Mouse (Mus musculus) gastrocnemius, adult 2 months (tissue): ENCODE data around the gene Adora3. TPM values are rescaled to one million over a fixed set of nuclear protein-coding genes. Genes with fewer than 3 reads are reported as not detected.

Experiments
- DNase-seq: peaks from one replicate; pipeline ENCODE4 v3.0.0; 2022
- H3K27ac ChIP-seq: fragments of 200-600 bp; 2 replicates; pipeline ENCODE4 v1.8.1; 2022; ENCODE audit warnings: mild to moderate bottlenecking
- H3K4me3 ChIP-seq: fragments of 200-600 bp; 2 replicates; pipeline ENCODE4 v1.8.1; 2022; ENCODE audit warnings: mild to moderate bottlenecking, moderate library complexity
- CTCF ChIP-seq: fragments of 200-600 bp; IDR thresholded peaks from 2 replicates; pipeline ENCODE4 v1.8.1; 2022; ENCODE audit warnings: antibody characterized with exemption, mild to moderate bottlenecking, moderate library complexity
- intact Hi-C: fragments of 180-260 bp; cut with DNase I; formaldehyde crosslinking; loops from one replicate; pipeline ENCODE4 v1.15.1; 2025
- total RNA-seq, 2 experiments: library from RNA; stranded (reverse); gene quantifications; 2 replicates each; pipeline ENCODE4 v1.2.3; 2021

Gene Adora3
- total RNA-seq, 2 experiments from 2014 or later = not detected

DNA sequence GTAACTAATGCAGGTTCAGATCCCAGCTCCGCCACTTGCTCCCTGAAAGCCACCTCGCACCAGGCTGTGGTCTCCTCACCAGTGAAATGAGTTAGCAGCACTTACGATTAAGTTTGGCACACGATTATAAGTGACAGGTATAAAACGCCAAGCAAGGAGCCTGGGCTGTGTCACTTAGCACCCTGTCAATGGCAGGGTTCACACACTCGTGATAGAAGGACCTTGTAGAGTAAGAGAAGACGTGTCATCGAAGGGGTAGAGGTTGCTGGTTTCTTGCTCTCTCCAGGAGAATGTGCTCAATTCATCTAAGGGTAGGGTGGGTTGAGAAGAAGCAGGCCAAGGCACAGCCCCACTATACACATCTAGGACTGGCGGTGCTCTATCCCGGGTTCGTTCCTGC lies 28.2 kb downstream of the Adora3 start:
- TF ChIP-seq CTCF = no peak
- DNase-seq = no peak
- H3K4me3 ChIP-seq = no peak overlapping the region
- intact Hi-C loops = loop anchor here (1.0 to 2.0 kb wide), 3 partner anchors 98 to 225 kb away; partner anchors contain the start of gene Rap1a
- H3K27ac ChIP-seq = no peak overlapping the region

DNA sequence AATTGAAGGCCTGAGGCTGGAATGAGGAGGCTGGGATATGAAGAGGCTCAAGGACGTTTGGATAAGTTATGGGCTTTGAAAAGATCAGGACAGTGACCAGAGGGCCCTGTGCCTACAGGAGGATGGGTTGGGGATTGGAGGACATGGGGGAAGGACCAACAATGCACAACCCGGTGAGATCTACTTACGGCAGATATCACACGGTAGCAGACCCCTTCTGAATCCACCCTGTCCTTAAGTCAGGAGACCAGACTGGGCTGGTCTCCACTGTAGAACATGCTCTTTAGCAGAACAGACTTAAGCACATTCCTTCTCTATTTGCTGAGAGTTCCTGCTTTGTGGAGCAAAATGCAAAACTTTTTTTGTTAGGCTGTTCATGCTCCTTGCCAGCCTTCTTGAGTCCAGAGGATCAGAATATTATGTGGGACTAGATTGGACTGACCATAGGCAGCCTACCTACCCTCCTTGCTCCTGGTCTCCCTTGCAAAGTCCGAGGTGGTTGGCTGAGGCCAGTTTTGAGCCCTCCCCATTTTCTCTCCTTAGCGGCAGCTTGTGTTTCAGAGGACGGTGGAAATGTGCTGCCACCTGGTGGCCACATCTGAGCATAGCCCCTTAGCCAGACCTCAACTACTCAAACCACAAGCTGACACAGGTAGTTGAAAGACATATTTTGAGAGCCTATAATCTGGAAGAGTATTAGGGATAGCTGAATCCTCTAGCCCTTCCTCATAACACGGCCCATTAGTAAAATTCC lies 28.9 kb downstream of the Adora3 start:
- no peak overlapping the region for H3K4me3 ChIP-seq
- H3K27ac ChIP-seq = peak overlapping the region; percentile 32; the same call in 1 of the 2 replicates
- peak; percentile 85 for DNase-seq
- intact Hi-C loops = loop anchor here (1.0 to 2.0 kb wide), 3 partner anchors 99 to 225 kb away; partner anchors contain the start of gene Rap1a
- TF ChIP-seq CTCF = peak; percentile 99

DNA sequence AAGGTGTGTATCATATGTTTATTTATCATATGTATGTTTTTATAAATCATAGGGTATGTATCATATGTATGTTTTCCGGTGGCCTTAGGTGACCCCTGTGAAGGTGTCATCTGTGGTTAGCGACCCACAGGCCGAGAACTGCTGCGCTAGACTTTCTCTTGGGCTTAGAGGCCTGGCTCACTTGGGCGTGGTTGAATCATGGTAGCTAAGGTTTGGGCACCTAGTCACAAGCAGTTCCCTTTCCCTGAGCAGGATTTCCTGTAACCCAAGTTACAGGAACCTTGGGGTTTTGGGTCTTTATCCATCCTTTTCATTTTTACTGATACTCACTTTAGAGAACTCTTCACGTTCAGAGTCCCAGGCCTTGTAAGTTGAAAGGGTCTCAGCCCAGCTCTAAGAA lies 29.6 kb downstream of the Adora3 start:
- TF ChIP-seq CTCF = no peak
- intact Hi-C loops = no loop called here
- no peak overlapping the region for H3K27ac ChIP-seq

DNA sequence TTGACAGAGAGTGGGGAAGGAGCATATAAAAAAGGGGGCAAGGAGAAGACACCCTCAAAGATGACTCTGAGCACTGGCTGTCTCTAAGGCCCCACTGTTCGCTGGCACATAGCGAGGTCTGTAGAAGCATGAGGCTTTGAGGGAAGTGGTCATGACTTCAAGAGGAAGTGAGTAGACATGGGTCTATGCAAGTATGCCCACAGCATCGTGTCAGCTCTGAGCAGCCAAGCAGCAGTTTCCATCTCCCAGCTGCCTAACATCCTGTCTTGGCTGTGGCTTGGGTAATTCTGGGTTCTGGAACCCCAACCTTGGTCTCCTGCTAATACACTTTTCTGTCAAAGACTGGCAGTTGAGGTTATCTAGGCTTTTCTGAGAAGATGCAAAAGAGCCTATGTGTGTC lies 30.1 kb downstream of the Adora3 start:
- TF ChIP-seq CTCF = no peak
- Histone ChIP-seq H3K4me3 (no peak overlapping the region), H3K27ac (no peak overlapping the region)
- no peak for DNase-seq
- intact Hi-C loops = no loop called here

More for the DNA sequence above, 29.6 kb downstream of the Adora3 start:
- no peak overlapping the region for H3K4me3 ChIP-seq
- no peak for DNase-seq

DNA sequence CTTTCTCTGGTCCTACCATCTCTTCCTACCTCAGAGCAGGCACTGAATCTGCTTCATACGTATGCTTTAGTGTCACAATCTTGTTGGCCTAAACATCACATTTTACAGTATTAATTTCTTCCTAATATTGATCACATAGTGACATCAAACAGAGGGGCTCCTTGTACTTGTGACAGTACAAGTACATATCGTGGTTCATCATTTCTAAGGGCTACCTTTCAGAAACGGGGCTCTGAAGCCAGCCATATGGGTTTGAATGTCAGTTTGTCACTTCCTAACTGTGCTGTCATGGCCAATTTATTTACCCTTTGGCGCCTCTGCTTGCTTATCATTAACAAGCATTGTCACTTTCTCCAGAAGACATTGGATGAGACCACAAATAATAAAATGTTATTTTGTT lies 30.8 kb downstream of the Adora3 start:
- intact Hi-C loops = no loop called here
- TF ChIP-seq CTCF = no peak
- DNase-seq = no peak
- no peak overlapping the region for H3K27ac ChIP-seq
- H3K4me3 ChIP-seq = no peak overlapping the region

DNA sequence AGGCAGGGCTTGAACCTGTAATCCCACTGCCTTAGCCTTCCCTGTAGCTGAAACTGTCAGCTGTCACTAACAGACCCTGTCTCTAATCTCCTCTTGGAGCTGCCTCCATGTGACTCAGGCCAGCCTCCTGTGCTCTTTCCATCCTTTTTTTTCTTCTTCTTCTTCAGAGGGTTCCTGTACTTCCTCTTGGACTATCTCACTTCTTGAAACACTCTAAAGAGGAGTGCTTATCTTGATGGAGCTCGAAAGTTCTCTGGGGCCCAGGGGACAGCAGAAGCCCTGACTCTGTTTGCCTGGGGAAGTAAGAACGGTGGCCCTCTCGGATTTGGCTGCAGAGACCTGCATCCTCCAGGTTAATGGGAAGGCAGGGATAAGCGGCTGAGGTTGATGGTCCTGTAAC lies 33.6 kb downstream of the Adora3 start:
- intact Hi-C loops = no loop called here
- H3K27ac ChIP-seq = no peak overlapping the region
- H3K4me3 ChIP-seq = 0 out of 2 replicates have a peak overlapping the region, but pooled peaks have one; percentile 9
- TF ChIP-seq CTCF = no peak
- no peak for DNase-seq

- TF ChIP-seq CTCF = no peak
- DNase-seq = no peak
- intact Hi-C loops = no loop called here
Measured at GRCm38 (mm10) chr3:105904721-105905120, 34.1 kb downstream of the Adora3 start.

DNA sequence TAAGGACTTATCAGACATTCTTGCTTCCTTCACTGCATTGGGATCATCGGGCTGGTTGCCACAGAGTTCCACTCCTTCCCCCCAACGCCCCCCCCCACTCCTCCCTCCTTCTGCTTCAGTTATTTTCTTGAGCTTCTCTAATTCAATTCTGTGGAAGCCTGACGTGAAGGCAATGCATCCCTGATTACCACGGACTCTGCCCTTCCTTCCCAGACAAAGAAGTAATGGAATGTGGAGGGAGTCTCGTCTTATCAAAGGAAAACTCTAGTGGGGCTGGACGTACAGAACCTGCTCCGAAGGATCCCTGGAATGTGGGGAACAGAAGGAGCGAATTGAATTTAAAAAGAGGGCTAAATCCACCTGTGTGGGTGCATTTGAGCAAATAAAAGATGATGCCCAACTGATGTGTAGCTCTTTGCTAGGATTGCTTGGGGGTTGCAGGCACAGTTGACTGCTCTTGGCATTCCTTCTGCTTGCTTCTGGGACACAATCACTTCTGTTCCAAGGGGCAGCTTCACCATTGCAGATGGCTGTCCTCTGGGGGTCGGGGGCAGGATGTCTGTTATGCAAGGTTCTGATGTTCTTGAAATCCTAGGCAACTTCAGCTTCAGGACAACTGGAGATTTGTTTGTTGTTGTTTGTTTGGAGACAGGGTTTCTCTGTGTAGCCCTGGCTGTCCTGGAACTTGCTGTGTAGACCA lies 37.4 kb downstream of the Adora3 start:
- H3K27ac ChIP-seq = no peak overlapping the region
- intact Hi-C loops = no loop called here
- H3K4me3 ChIP-seq = no peak overlapping the region
- TF ChIP-seq CTCF = no peak
- DNase-seq = no peak

More at GRCm38 (mm10) chr3:105904721-105905120, 34.1 kb downstream of the Adora3 start:
- no peak overlapping the region for H3K27ac ChIP-seq
- H3K4me3 ChIP-seq = 0 out of 2 replicates have a peak overlapping the region, but pooled peaks have one; percentile 9

DNA sequence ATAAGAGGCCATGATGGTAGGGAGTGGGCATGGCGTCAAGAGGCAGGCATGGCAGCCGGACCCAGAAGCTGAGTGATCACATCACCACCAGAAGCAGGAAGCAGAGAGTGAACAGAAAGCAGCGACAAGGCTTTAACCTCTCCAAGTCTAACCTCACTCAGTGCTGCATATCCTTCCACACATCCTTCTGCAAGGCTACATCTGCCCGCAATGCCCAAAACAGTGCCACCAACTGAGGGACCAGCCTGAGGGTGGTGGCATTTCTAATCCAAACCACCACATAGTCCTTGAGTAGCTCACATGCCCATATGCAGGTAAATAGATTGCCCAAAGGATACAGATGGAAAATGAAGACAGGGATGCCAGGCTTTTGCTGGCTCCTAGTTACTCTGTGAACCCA lies 38.3 kb downstream of the Adora3 start:
- intact Hi-C loops = no loop called here
- DNase-seq = no peak
- no peak for TF ChIP-seq CTCF
- Histone ChIP-seq H3K4me3 (no peak overlapping the region), H3K27ac (no peak overlapping the region)

DNA sequence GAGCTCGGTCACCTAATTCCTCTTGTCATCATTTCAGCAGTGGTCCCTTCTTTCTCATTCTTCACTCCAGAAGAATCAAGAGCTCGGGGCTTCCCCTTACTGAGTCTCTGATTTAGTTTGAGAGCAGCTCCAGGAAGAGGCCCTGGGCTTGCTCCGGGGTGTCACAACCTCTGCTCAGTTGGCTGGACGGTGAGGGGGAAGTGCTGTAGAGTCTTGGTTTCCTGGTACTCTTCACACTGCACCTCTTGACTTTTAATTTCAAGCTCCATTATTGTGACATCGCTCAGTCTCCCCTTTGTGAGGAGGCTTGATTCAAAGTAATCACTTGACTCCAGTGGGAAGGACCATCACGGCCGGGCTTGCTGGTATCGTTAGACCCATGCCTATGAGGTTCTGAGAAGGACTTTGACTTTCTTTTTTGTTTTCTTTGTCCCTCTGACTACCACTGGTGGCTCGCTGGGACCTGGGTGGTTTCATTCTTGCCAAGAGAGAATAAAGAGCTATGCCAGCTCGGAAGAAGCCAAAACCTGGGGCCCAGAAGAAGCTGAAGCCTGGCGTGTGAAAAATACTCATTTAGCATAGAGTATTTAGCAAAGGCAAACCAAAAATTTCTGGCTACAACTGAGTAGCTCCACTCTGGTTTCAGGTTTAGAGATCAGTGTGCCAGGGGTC lies 40.0 kb downstream of the Adora3 start:
- H3K4me3 ChIP-seq = no peak overlapping the region
- TF ChIP-seq CTCF = no peak
- DNase-seq = no peak
- H3K27ac ChIP-seq = no peak overlapping the region
- intact Hi-C loops = no loop called here

DNA sequence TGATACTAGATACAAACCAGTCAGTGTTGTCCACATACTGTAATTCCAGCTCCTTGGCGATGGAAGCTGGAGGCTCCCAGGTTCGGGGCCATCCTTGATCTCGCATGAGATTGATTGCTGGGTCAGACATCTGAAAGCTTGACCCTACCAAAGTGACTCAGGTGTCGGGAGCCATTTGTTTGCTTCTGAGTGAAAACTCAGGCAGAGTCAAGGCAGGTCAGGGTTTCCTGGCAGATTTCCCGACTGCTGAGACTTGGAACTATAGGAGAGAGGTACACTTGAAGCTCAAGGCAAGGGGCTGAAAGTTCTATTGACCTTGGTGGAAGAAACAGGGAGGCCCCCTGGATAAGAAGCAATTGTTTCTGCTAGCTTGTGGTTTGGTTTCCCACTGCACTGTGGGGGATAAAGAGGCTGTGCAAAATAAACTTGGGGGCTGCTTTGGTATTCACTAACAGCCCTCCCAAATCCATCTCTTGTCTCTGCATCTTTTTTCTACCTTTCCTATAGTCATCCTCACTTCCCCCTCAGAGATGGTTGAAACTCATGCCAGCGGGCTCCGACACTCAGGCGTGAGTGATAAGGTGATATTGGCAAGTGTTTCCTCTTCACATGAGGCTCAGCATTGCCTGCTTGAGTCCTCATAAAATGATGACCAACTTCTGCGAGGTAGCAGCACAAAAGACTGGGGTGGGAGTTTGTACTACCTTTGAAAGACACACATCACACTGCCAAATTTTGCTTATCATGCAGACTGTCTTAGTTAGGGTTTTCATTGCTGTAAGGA lies 41.6 kb downstream of the Adora3 start:
- no peak for DNase-seq
- TF ChIP-seq CTCF = no peak
- intact Hi-C loops = no loop called here
- no peak overlapping the region for H3K27ac ChIP-seq
- no peak overlapping the region for H3K4me3 ChIP-seq
